Mouse (Mus musculus) forebrain, embryonic 11.5 days (tissue): ENCODE measurements around the gene Rnf216. TPM values are rescaled to one million over a fixed set of nuclear protein-coding genes. Genes with fewer than 3 reads are reported as not detected.

Experiments
- ATAC-seq: fragments of 200-750 bp; cut with Nextera tagmentation; replicated peaks from 2 replicates; pipeline ENCODE4 v1.8.0; 2017; ENCODE audit warnings: moderate TSS enrichment; ENCODE audit not compliant: low FRiP score
- DNase-seq: peaks from one replicate; pipeline ENCODE4 v3.0.0-alpha.2; 2017; ENCODE audit warnings: low spot score
- H3K27ac ChIP-seq: fragments of 300-500 bp; sonication (generic); 2 replicates; pipeline ENCODE4 v1.5.1; 2014; ENCODE audit warnings: low read depth, low read length
- H3K27me3 ChIP-seq: fragments of 300-500 bp; sonication (generic); 2 replicates; pipeline ENCODE4 v1.6.1; 2014; ENCODE audit warnings: mild to moderate bottlenecking, low read length, mixed read lengths; ENCODE audit not compliant: control insufficient read depth, insufficient read depth
- H3K36me3 ChIP-seq: fragments of 300-500 bp; sonication (generic); 2 replicates; pipeline ENCODE4 v1.6.1; 2014; ENCODE audit warnings: mild to moderate bottlenecking, low read length, moderate library complexity, mixed read lengths; ENCODE audit not compliant: control insufficient read depth, insufficient read depth
- H3K4me1 ChIP-seq: fragments of 300-500 bp; sonication (generic); replicated peaks from 2 replicates; pipeline ENCODE4 v1.6.1; 2014; ENCODE audit warnings: low read length, mixed read lengths; ENCODE audit not compliant: control insufficient read depth, insufficient read depth
- H3K4me2 ChIP-seq: fragments of 300-500 bp; sonication (generic); 2 replicates; pipeline ENCODE4 v1.6.1; 2014; ENCODE audit warnings: low read depth, mild to moderate bottlenecking, low read length, moderate library complexity, mixed read lengths; ENCODE audit not compliant: severe bottlenecking
- H3K4me3 ChIP-seq: fragments of 300-500 bp; sonication (generic); 2 replicates; pipeline ENCODE4 v1.5.1; 2014; ENCODE audit warnings: low read depth, low read length
- H3K9ac ChIP-seq: fragments of 300-500 bp; sonication (generic); 2 replicates; pipeline ENCODE4 v1.6.1; 2014; ENCODE audit warnings: low read length
- H3K9me3 ChIP-seq: fragments of 300-500 bp; sonication (generic); 2 replicates; pipeline ENCODE4 v1.6.1; 2016; ENCODE audit warnings: low read length, mixed read lengths; ENCODE audit not compliant: control insufficient read depth
- WGBS: fragments of 180-500 bp; shearing (Covaris S2); extraction: QIAGEN DNeasy Blood & Tissue Kit; methylation state at CpG from one replicate; pipeline ENCODE4 v1.1.7; 2014; 5-methylcytosine and 5-hydroxymethylcytosine counted together
- polyA plus RNA-seq: library from polyadenylated mRNA; unstranded; fragments of >200 nt; fragmentation: Nextera tagmentation; extraction: Ambion mirVana; gene quantifications from 2 replicates; pipeline ENCODE4 v1.2.1, GENCODE M21; 2014

Rnf216 gene
- polyA plus RNA-seq, 1 experiment from 2014 or later: 42.7 TPM

GRCm38 (mm10) chr5:143033277-143033676 lies 79.5 kb downstream of the Rnf216 start:
- Histone ChIP-seq H3K4me2 (no peak overlapping the region), H3K36me3 (no peaks in the 10 kb centered on the region), H3K9me3 (no peaks in the 10 kb centered on the region), H3K27me3 (no peaks in the 10 kb centered on the region), H3K4me3 (no peak overlapping the region), H3K9ac (no peak overlapping the region), H3K4me1 (0 out of 2 replicates have a peak, but pooled peaks cover 2% of the 10 kb centered on the region), H3K27ac (no peak overlapping the region)
- ATAC-seq: no peak
- 92% methylated on average over 3 of the region's 3 CpGs for WGBS
- DNase-seq: no peak

- H3K27me3 ChIP-seq: no peaks in the 10 kb centered on the region
- 0 out of 2 replicates have a peak, but pooled peaks cover 2% of the 10 kb centered on the region for H3K4me1 ChIP-seq
- H3K36me3 ChIP-seq: no peaks in the 10 kb centered on the region
- no peak overlapping the region for H3K4me3 ChIP-seq
- 43% methylated on average over 2 of the region's 2 CpGs for WGBS
- H3K9me3 ChIP-seq: no peaks in the 10 kb centered on the region
- H3K9ac ChIP-seq: no peak overlapping the region
- DNase-seq (no peak), ATAC-seq (no peak)
- H3K4me2 ChIP-seq: no peak overlapping the region
- H3K27ac ChIP-seq: no peak overlapping the region
Observed at GRCm38 (mm10) chr5:143032639-143033146, 80.1 kb downstream of the Rnf216 start.

GRCm38 (mm10) chr5:143031681-143032080 lies 81.1 kb downstream of the Rnf216 start:
- Histone ChIP-seq H3K36me3 (no peaks in the 10 kb centered on the region; the same call in 1 of the 2 replicates), H3K4me2 (no peak overlapping the region), H3K9ac (no peak overlapping the region), H3K9me3 (no peaks in the 10 kb centered on the region), H3K27me3 (no peaks in the 10 kb centered on the region), H3K27ac (no peak overlapping the region), H3K4me3 (no peak overlapping the region), H3K4me1 (0 out of 2 replicates have a peak, but pooled peaks cover 2% of the 10 kb centered on the region)
- WGBS: 46% methylated on average over 7 of the region's 7 CpGs
- no peak for DNase-seq
- no peak for ATAC-seq

GRCm38 (mm10) chr5:143031193-143031592 lies 81.6 kb downstream of the Rnf216 start:
- Histone ChIP-seq H3K4me2 (no peak overlapping the region), H3K36me3 (no peaks in the 10 kb centered on the region; the same call in 1 of the 2 replicates), H3K27me3 (no peaks in the 10 kb centered on the region), H3K9ac (no peak overlapping the region), H3K4me1 (0 out of 2 replicates have a peak, but pooled peaks cover 2% of the 10 kb centered on the region), H3K9me3 (no peaks in the 10 kb centered on the region), H3K4me3 (no peak overlapping the region), H3K27ac (no peak overlapping the region)
- WGBS: 40% methylated on average over 4 of the region's 4 CpGs
- DNase-seq (no peak), ATAC-seq (no peak)

GRCm38 (mm10) chr5:143023887-143024286 lies 88.9 kb downstream of the Rnf216 start:
- 96% methylated on average over 2 of the region's 2 CpGs for WGBS
- Histone ChIP-seq H3K27me3 (no peaks in the 10 kb centered on the region), H3K9ac (no peak overlapping the region), H3K36me3 (no peaks in the 10 kb centered on the region; the same call in 1 of the 2 replicates), H3K4me3 (no peak overlapping the region), H3K4me1 (no peaks in the 10 kb centered on the region), H3K9me3 (no peaks in the 10 kb centered on the region), H3K27ac (no peak overlapping the region), H3K4me2 (no peak overlapping the region)
- no peak for DNase-seq
- ATAC-seq: no peak

GRCm38 (mm10) chr5:143022956-143023355 lies 89.8 kb downstream of the Rnf216 start:
- no peak overlapping the region for H3K4me2 ChIP-seq
- H3K9me3 ChIP-seq: no peaks in the 10 kb centered on the region
- no peak overlapping the region for H3K27ac ChIP-seq
- no peaks in the 10 kb centered on the region for H3K4me1 ChIP-seq
- H3K36me3 ChIP-seq: no peaks in the 10 kb centered on the region; the same call in 1 of the 2 replicates
- no peaks in the 10 kb centered on the region for H3K27me3 ChIP-seq
- H3K4me3 ChIP-seq: no peak overlapping the region
- ATAC-seq (no peak), DNase-seq (no peak)
- no peak overlapping the region for H3K9ac ChIP-seq
- WGBS: 90% methylated on average over 1 of the region's 1 CpGs

GRCm38 (mm10) chr5:143017401-143017800 lies 95.4 kb downstream of the Rnf216 start:
- WGBS: 81% methylated on average over 5 of the region's 5 CpGs
- no peak overlapping the region for H3K27ac ChIP-seq
- no peaks in the 10 kb centered on the region for H3K4me1 ChIP-seq
- peaks cover 6% of the 10 kb centered on the region; the same call in 1 of the 2 replicates for H3K36me3 ChIP-seq
- ATAC-seq (no peak), DNase-seq (no peak)
- H3K4me3 ChIP-seq: no peak overlapping the region
- H3K4me2 ChIP-seq: no peak overlapping the region
- no peak overlapping the region for H3K9ac ChIP-seq
- no peaks in the 10 kb centered on the region for H3K9me3 ChIP-seq
- H3K27me3 ChIP-seq: no peaks in the 10 kb centered on the region

- Histone ChIP-seq H3K4me1 (no peaks in the 10 kb centered on the region), H3K4me2 (no peak overlapping the region), H3K36me3 (peaks cover 2% of the 10 kb centered on the region; the same call in 1 of the 2 replicates), H3K4me3 (no peak overlapping the region), H3K9ac (no peak overlapping the region), H3K27me3 (no peaks in the 10 kb centered on the region), H3K27ac (no peak overlapping the region; the same call in 1 of the 2 replicates), H3K9me3 (no peaks in the 10 kb centered on the region)
- no peak for DNase-seq
- 61% methylated on average over 10 of the region's 11 CpGs for WGBS
- no peak for ATAC-seq
Observed at GRCm38 (mm10) chr5:143009383-143009782, 103.4 kb downstream of the Rnf216 start.
